Mouse (Mus musculus): ENCODE results near the gene Prkn. TPM values are rescaled to one million over a fixed set of nuclear protein-coding genes. Genes with fewer than 3 reads are reported as not detected.

Gene Prkn
- total and polyA plus RNA-seq, 3 experiments, result 0.39 to 0.50 TPM; not detected in 1

GRCm38 (mm10) chr17:11093321-11093720, 253.1 kb downstream of the Prkn start:
- H3K27ac ChIP-seq (ENCODE audit: control insufficient read depth, low read depth, low read length), result no peak overlapping the region
- DNase-seq (ENCODE audit: low read depth, low spot score), result no peak
- no peak overlapping the region for H3K4me3 ChIP-seq (ENCODE audit: control insufficient read depth in 1 of 2, insufficient read depth in 1 of 2, low read depth in 2 of 2, low read length in 2 of 2)
- no peak for TF ChIP-seq POLR2A (IDR thresholded peaks at IDR 0.05; ENCODE audit: control insufficient read depth in 1 of 2, insufficient read depth in 1 of 2, low read depth in 1 of 2, low read length in 2 of 2, poor library complexity in 1 of 2)
- no peak for TF ChIP-seq ZNF384 (IDR thresholded peaks at IDR 0.05; ENCODE audit: low read depth, low read length)
- TF ChIP-seq ELF1 (IDR thresholded peaks at IDR 0.05; ENCODE audit: low read depth, low read length), result no peak
- no peak for TF ChIP-seq JUND (IDR thresholded peaks at IDR 0.05; ENCODE audit: low read depth, low read length)
- TF ChIP-seq ZKSCAN1 (IDR thresholded peaks at IDR 0.05; ENCODE audit: low read depth, low read length), result no peak
- TF ChIP-seq POLR2AphosphoS5 (IDR thresholded peaks at IDR 0.05; ENCODE audit: borderline replicate concordance, low read depth, low read length), result no peak
- no peaks in the 10 kb centered on the region for H3K79me2 ChIP-seq (ENCODE audit: control insufficient read depth, insufficient read depth, low read length, poor library complexity)
- no peaks in the 10 kb centered on the region for H3K27me3 ChIP-seq (ENCODE audit: control insufficient read depth in 1 of 2, insufficient read depth in 2 of 2, low read length in 2 of 2)
- no peak overlapping the region for H3K9ac ChIP-seq (ENCODE audit: control insufficient read depth, low read depth, low read length, poor library complexity, severe bottlenecking)
- no peaks in the 10 kb centered on the region for H3K9me3 ChIP-seq (replicated peaks; ENCODE audit: insufficient read depth, low read length)
- H3K4me1 ChIP-seq (ENCODE audit: control insufficient read depth in 1 of 2, insufficient read depth in 2 of 2, low read length in 2 of 2), result no peaks in the 10 kb centered on the region
- H3K36me3 ChIP-seq (ENCODE audit: control insufficient read depth in 1 of 2, insufficient read depth in 2 of 2, low read length in 2 of 2), result no peaks in the 10 kb centered on the region

- no peaks in the 10 kb centered on the region for H3K36me3 ChIP-seq (ENCODE audit: control insufficient read depth in 1 of 2, insufficient read depth in 2 of 2, low read length in 2 of 2)
- no peaks in the 10 kb centered on the region for H3K27me3 ChIP-seq (ENCODE audit: control insufficient read depth in 1 of 2, insufficient read depth in 2 of 2, low read length in 2 of 2)
- H3K79me2 ChIP-seq (ENCODE audit: control insufficient read depth, insufficient read depth, low read length, poor library complexity), result no peaks in the 10 kb centered on the region
- H3K9me3 ChIP-seq (replicated peaks; ENCODE audit: insufficient read depth, low read length), result no peaks in the 10 kb centered on the region
- no peaks in the 10 kb centered on the region for H3K4me1 ChIP-seq (ENCODE audit: control insufficient read depth in 1 of 2, insufficient read depth in 2 of 2, low read length in 2 of 2)
- no peak overlapping the region for H3K27ac ChIP-seq (ENCODE audit: control insufficient read depth, low read depth, low read length)
- no peak overlapping the region for H3K9ac ChIP-seq (ENCODE audit: control insufficient read depth, low read depth, low read length, poor library complexity, severe bottlenecking)
- no peak overlapping the region for H3K4me3 ChIP-seq (ENCODE audit: control insufficient read depth in 1 of 2, insufficient read depth in 1 of 2, low read depth in 2 of 2, low read length in 2 of 2)
- TF ChIP-seq BHLHE40 (IDR thresholded peaks at IDR 0.05; ENCODE audit: borderline replicate concordance, low read depth, low read length) (no peak), MAX (IDR thresholded peaks at IDR 0.05; ENCODE audit: low read length) (no peak), USF2 (IDR thresholded peaks at IDR 0.05; ENCODE audit: borderline replicate concordance in 1 of 2, insufficient read depth in 1 of 2, low read depth in 1 of 2, low read length in 2 of 2) (no peak), EP300 (IDR thresholded peaks at IDR 0.05; ENCODE audit: low read depth in 1 of 2, low read length in 2 of 2) (no peak), GATA1 (IDR thresholded peaks at IDR 0.05; ENCODE audit: low read depth, low read length) (no peak), NRF1 (IDR thresholded peaks at IDR 0.05; ENCODE audit: insufficient read depth, low read depth, low read length, poor library complexity, severe bottlenecking) (no peak), GABPA (IDR thresholded peaks at IDR 0.05; ENCODE audit: low read depth, low read length) (no peak), ETS1 (IDR thresholded peaks at IDR 0.05; ENCODE audit: low read depth, low read length) (no peak), ZMIZ1 (IDR thresholded peaks at IDR 0.05; ENCODE audit: low read depth, low read length) (no peak), SMC3 (IDR thresholded peaks at IDR 0.05; ENCODE audit: low read depth, low read length) (no peak), MXI1 (IDR thresholded peaks at IDR 0.05; ENCODE audit: low read depth, low read length) (no peak), RCOR1 (IDR thresholded peaks at IDR 0.05; ENCODE audit: low read depth, low read length) (no peak), POLR2A (IDR thresholded peaks at IDR 0.05; ENCODE audit: control insufficient read depth in 1 of 2, insufficient read depth in 1 of 2, low read depth in 1 of 2, low read length in 2 of 2, poor library complexity in 1 of 2) (no peak), SIN3A (IDR thresholded peaks at IDR 0.05; ENCODE audit: low read length) (no peak), USF1 (IDR thresholded peaks at IDR 0.05; ENCODE audit: low read depth, low read length) (no peak), KAT2A (conservative IDR thresholded peaks at IDR 0.05; ENCODE audit: low read depth, low read length) (no peak), MYC (IDR thresholded peaks at IDR 0.05; ENCODE audit: low read depth, low read length) (no peak), CHD2 (IDR thresholded peaks at IDR 0.05; ENCODE audit: low read length) (no peak), ZNF384 (IDR thresholded peaks at IDR 0.05; ENCODE audit: low read depth, low read length) (no peak)
- no peak for DNase-seq (ENCODE audit: low read depth, low spot score)
These were observed 266.8 kb downstream of the Prkn start for GRCm38 (mm10) chr17:11107007-11107406.

Data from MEL (cell line).